Mouse (Mus musculus) liver, adult 2 months (tissue): Measurements from ENCODE around the gene Tcf7l1.

Experiments used
- CTCF ChIP-seq: fragments of 200-500 bp; IDR thresholded peaks from 2 replicates; pipeline ENCODE4 v1.5.1; 2011; ENCODE audit warnings: low read depth, low read length, control low read depth
- POLR2A ChIP-seq: fragments of 200-500 bp; IDR thresholded peaks from 2 replicates; pipeline ENCODE4 v1.6.1; 2011; ENCODE audit warnings: low read length, control low read depth; ENCODE audit not compliant: insufficient read depth; ENCODE audit errors: extremely low read depth

GRCm38 (mm10) chr6:72694047-72694790 lies 94.8 kb downstream of the Tcf7l1 start:
- TF ChIP-seq CTCF (no peak), POLR2A (no peak)
